Mouse (Mus musculus) telencephalon, adult 2 months (tissue): ENCODE data around the gene Prrc2b.

Source experiments
- DNase-seq: peaks from one replicate; pipeline ENCODE4 v3.0.0-alpha.2; 2011; ENCODE audit warnings: low read depth, low spot score

The Prrc2b gene

GRCm38 (mm10) chr2:32160967-32161366 lies 10.1 kb downstream of the Prrc2b start:
- no peak for DNase-seq

GRCm38 (mm10) chr2:32162102-32162501 lies 11.2 kb downstream of the Prrc2b start:
- DNase-seq: no peak

- no peak for DNase-seq
Measured at GRCm38 (mm10) chr2:32162646-32163045, 11.8 kb downstream of the Prrc2b start.

GRCm38 (mm10) chr2:32163057-32163456 lies 12.2 kb downstream of the Prrc2b start:
- no peak for DNase-seq

- DNase-seq: no peak
Measured at GRCm38 (mm10) chr2:32164503-32164902, 13.6 kb downstream of the Prrc2b start.

GRCm38 (mm10) chr2:32165040-32165800 lies 14.3 kb downstream of the Prrc2b start:
- DNase-seq: no peak

- DNase-seq: no peak
Measured at GRCm38 (mm10) chr2:32166581-32166980, 15.7 kb downstream of the Prrc2b start.

- no peak for DNase-seq
Measured at GRCm38 (mm10) chr2:32167034-32167770, 16.3 kb downstream of the Prrc2b start.

- DNase-seq: peak; percentile 81
Measured at GRCm38 (mm10) chr2:32167819-32168218, 16.9 kb downstream of the Prrc2b start.

GRCm38 (mm10) chr2:32169292-32169691 lies 18.4 kb downstream of the Prrc2b start:
- no peak for DNase-seq

- DNase-seq: no peak
Measured at GRCm38 (mm10) chr2:32170010-32170409, 19.1 kb downstream of the Prrc2b start.

GRCm38 (mm10) chr2:32171658-32172433 lies 21.0 kb downstream of the Prrc2b start:
- no peak for DNase-seq

- no peak for DNase-seq
Measured at GRCm38 (mm10) chr2:32174170-32174741, 23.4 kb downstream of the Prrc2b start.

- peak; percentile 80 for DNase-seq
Measured at GRCm38 (mm10) chr2:32175051-32175466, 24.2 kb downstream of the Prrc2b start.

- no peak for DNase-seq
Measured at GRCm38 (mm10) chr2:32175508-32175907, 24.6 kb downstream of the Prrc2b start.

- no peak for DNase-seq
Measured at GRCm38 (mm10) chr2:32176848-32177247, 26.0 kb downstream of the Prrc2b start.

GRCm38 (mm10) chr2:32177397-32178060 lies 26.6 kb downstream of the Prrc2b start:
- DNase-seq: no peak

- DNase-seq: no peak
Measured at GRCm38 (mm10) chr2:32179363-32179762, 28.5 kb downstream of the Prrc2b start.

GRCm38 (mm10) chr2:32180127-32180526 lies 29.2 kb downstream of the Prrc2b start:
- DNase-seq: no peak

- DNase-seq: no peak
Measured at GRCm38 (mm10) chr2:32181364-32181763, 30.5 kb downstream of the Prrc2b start.

GRCm38 (mm10) chr2:32182119-32182518 lies 31.2 kb downstream of the Prrc2b start:
- no peak for DNase-seq
